In genomic region chrX:103616536-103617404, GRCm38 (mm10) we compare ENCODE assay signal across 8 mouse cellular contexts. TPM values are rescaled to one million over a fixed set of nuclear protein-coding genes. Genes with fewer than 3 reads are reported as not detected.
DNase-seq lines count a peak whose midpoint lies in the region; ATAC-seq and TF ChIP-seq lines count a peak whose summit lies in the region.

No protein-coding gene starts in this region.

- TF ChIP-seq POLR2A in liver, adult 2 months (IDR thresholded peaks at IDR 0.05; ENCODE audit: extremely low read depth, insufficient read depth, low read length): 0 out of 2 replicates have a peak, but pooled peaks have one; percentile 16

- H3ac ChIP-seq in C2C12 (ENCODE audit: control insufficient read depth, insufficient read length, low read depth): peak overlapping the region; percentile 76

- no peaks in the 10 kb centered on the region for H3K27me3 ChIP-seq in C2C12 (ENCODE audit: control insufficient read depth, insufficient read depth, insufficient read length)
- H3K27me3 ChIP-seq in heart, embryonic 12.5 days (replicated peaks): no peaks in the 10 kb centered on the region
- H3K27me3 ChIP-seq in kidney, embryonic 16.5 days (ENCODE audit: insufficient read depth, low read length): no peaks in the 10 kb centered on the region
- no peaks in the 10 kb centered on the region for H3K27me3 ChIP-seq in liver, adult 2 months (ENCODE audit: control insufficient read depth, insufficient read depth, low read length)

- peak overlapping the region; percentile 87 for H3K27ac ChIP-seq in heart, embryonic 12.5 days (ENCODE audit: poor library complexity, severe bottlenecking)
- peak overlapping the region; percentile 98 for H3K27ac ChIP-seq in kidney, embryonic 16.5 days (ENCODE audit: low read length)
- H3K27ac ChIP-seq in liver, adult 2 months (replicated peaks; ENCODE audit: insufficient read depth, low read depth, low read length): peak overlapping the region; percentile 77

- peaks cover 77% of the 10 kb centered on the region for H3K79me2 ChIP-seq in C2C12 (ENCODE audit: control insufficient read depth, insufficient read depth)
- no peaks in the 10 kb centered on the region; the same call in 1 of the 2 replicates for H3K79me2 ChIP-seq in liver, adult 2 months (ENCODE audit: control insufficient read depth, insufficient read depth, low read length)

- no peak for TF ChIP-seq CTCF in C2C12 (IDR thresholded peaks at IDR 0.05; ENCODE audit: control insufficient read depth, insufficient read depth, insufficient read length)
- TF ChIP-seq CTCF in liver, adult 2 months (IDR thresholded peaks at IDR 0.05; ENCODE audit: low read depth, low read length): no peak

- H3K79me3 ChIP-seq in C2C12 (ENCODE audit: low read depth): peaks cover 57% of the 10 kb centered on the region

- peaks cover 29% of the 10 kb centered on the region for H3K36me3 ChIP-seq in C2C12 (ENCODE audit: control insufficient read depth, insufficient read depth)
- H3K36me3 ChIP-seq in heart, embryonic 12.5 days: peaks cover 13% of the 10 kb centered on the region
- H3K36me3 ChIP-seq in kidney, embryonic 16.5 days (ENCODE audit: insufficient read depth, low read length): peaks cover 10% of the 10 kb centered on the region; the same call in 1 of the 2 replicates
- no peaks in the 10 kb centered on the region; the same call in 1 of the 2 replicates for H3K36me3 ChIP-seq in liver, adult 2 months (ENCODE audit: control insufficient read depth, insufficient read depth, low read length)

- H3K4me3 ChIP-seq in C2C12 (ENCODE audit: insufficient read depth, poor library complexity, severe bottlenecking): peak overlapping the region; percentile 46
- peak overlapping the region; percentile 53 for H3K4me3 ChIP-seq in heart, embryonic 12.5 days
- peak overlapping the region; percentile 55 for H3K4me3 ChIP-seq in kidney, embryonic 16.5 days (ENCODE audit: low read length)
- H3K4me3 ChIP-seq in liver, adult 2 months (ENCODE audit: insufficient read depth, low read depth, low read length): peak overlapping the region; percentile 84

- H3K4me2 ChIP-seq in heart, embryonic 12.5 days: peak overlapping the region; percentile 70
- peak overlapping the region; percentile 71 for H3K4me2 ChIP-seq in kidney, embryonic 16.5 days (replicated peaks; ENCODE audit: low read depth, low read length)

- H3K4me1 ChIP-seq in heart, embryonic 12.5 days (replicated peaks): no peaks in the 10 kb centered on the region
- 0 out of 2 replicates have a peak, but pooled peaks cover 4% of the 10 kb centered on the region for H3K4me1 ChIP-seq in kidney, embryonic 16.5 days (ENCODE audit: insufficient read depth, low read length)
- H3K4me1 ChIP-seq in liver, adult 2 months (ENCODE audit: control insufficient read depth, insufficient read depth, low read length): no peaks in the 10 kb centered on the region

- peak; percentile 95 for DNase-seq in brain, adult 2 months (ENCODE audit: low read depth, low spot score)
- peak; percentile 83 for DNase-seq in liver, adult 2 months (ENCODE audit: extremely low read depth, low read depth, low spot score)
- DNase-seq in spleen, postnatal 36 days (ENCODE audit: low spot score in 2 of 2): peak; percentile 83 to 85

- no peaks in the 10 kb centered on the region for H3K9me3 ChIP-seq in heart, embryonic 12.5 days (replicated peaks)
- H3K9me3 ChIP-seq in kidney, embryonic 16.5 days (ENCODE audit: low read length): no peaks in the 10 kb centered on the region

- 1% methylated on average over 26 of the region's 50 CpGs for WGBS in heart, embryonic 12.5 days
- under 1% methylated on average over 28 of the region's 50 CpGs for WGBS in kidney, embryonic 16.5 days
- 2% methylated on average over 22 of the region's 50 CpGs for WGBS in liver, adult 2 months

- peak; percentile 80 for ATAC-seq in erythroblast, adult 5-6 weeks (replicated peaks; ENCODE audit: low FRiP score, poor library complexity, severe bottlenecking)
- ATAC-seq in heart, embryonic 12.5 days (ENCODE audit: insufficient number of reproducible peaks, low FRiP score): peak; percentile 94
- ATAC-seq in kidney, embryonic 16.5 days (ENCODE audit: low FRiP score, low TSS enrichment): peak; percentile 97
- peak; percentile 95 for ATAC-seq in monocyte, adult 5-6 weeks (replicated peaks; ENCODE audit: insufficient number of reproducible peaks, low FRiP score, low TSS enrichment, poor library complexity, severe bottlenecking)

- peak overlapping the region; percentile 69 for H3K9ac ChIP-seq in heart, embryonic 12.5 days
- H3K9ac ChIP-seq in kidney, embryonic 16.5 days (replicated peaks; ENCODE audit: low read length): peak overlapping the region; percentile 61
- peak overlapping the region; percentile 63 for H3K9ac ChIP-seq in liver, adult 2 months (ENCODE audit: low read depth, low read length)

TF ChIP-seq in C2C12, 6 proteins besides CTCF, POLR2A, EP300 and RAD21:
- TF ChIP-seq CEBPB (IDR thresholded peaks at IDR 0.05; ENCODE audit: low read depth): no peak
- TF ChIP-seq MYOD1 (IDR thresholded peaks at IDR 0.05; ENCODE audit: control insufficient read depth, insufficient read length, low read depth): no peak
- TF ChIP-seq MAX (IDR thresholded peaks at IDR 0.05): peak; percentile 10
- no peak for TF ChIP-seq FOSL1 (IDR thresholded peaks at IDR 0.05; ENCODE audit: insufficient read depth, low read length, poor library complexity, severe bottlenecking)
- TF ChIP-seq USF1 (IDR thresholded peaks at IDR 0.05; ENCODE audit: low read depth): no peak
- TF ChIP-seq MYOG (IDR thresholded peaks at IDR 0.05; ENCODE audit: control insufficient read depth, extremely low read depth, insufficient read length): no peak

RNA-seq across cellular contexts. Expression of gene Zcchc13, which starts 13.6 kb away (rescaled TPM):
- polyA plus RNA-seq in C2C12 (2012; fragmentation: generic; extraction: Trizol): not detected
- 3.1 TPM in 1 of 2 replicates, not detected in the other for total RNA-seq in erythroblast, adult 5-6 weeks (2015; ENCODE audit: low replicate concordance)
- total RNA-seq in erythroblast, adult 5-6 weeks (2017; ENCODE audit: low replicate concordance): not detected in 2 replicates
- not detected in 2 replicates for polyA plus RNA-seq in heart, embryonic 12.5 days (2016; fragmentation: Nextera tagmentation; extraction: Ambion mirVana)
- polyA plus RNA-seq in kidney, embryonic 16.5 days (2015; fragmentation: Nextera tagmentation; extraction: Ambion mirVana): not detected in 2 replicates
- total RNA-seq in liver, adult 2 months (2014; rRNA removed): not detected in 2 replicates
- polyA plus RNA-seq in liver, adult 2 months (2012; rRNA removed): not detected in 2 replicates
- total RNA-seq in monocyte, adult 5-6 weeks (2017): 1.2 TPM in 1 of 3 replicates, not detected in the others

Comparison
In these comparisons a context has a peak if more than half of its experiments do, and no peak if none do; other contexts are left out.
1. Peak in every context shown above with its lines: DNase-seq, ATAC-seq, H3K4me3 ChIP-seq and H3K27ac ChIP-seq.